Mouse (Mus musculus) fibroblast of lung, adult 2 months (primary cell): ENCODE measurements around the gene Pstpip1.
A peak's percentile ranks its signal among the peaks of the same experiment; 100 is the strongest.

ENCODE experiments used
- DNase-seq: peaks from one replicate; pipeline ENCODE4 v3.0.0-alpha.2; 2011; ENCODE audit warnings: low read depth

Gene Pstpip1

GRCm38 (mm10) chr9:56151745-56152481, 62.2 kb downstream of the Pstpip1 start:
- DNase-seq = peak; percentile 79

GRCm38 (mm10) chr9:56152482-56153007, 62.8 kb downstream of the Pstpip1 start:
- no peak for DNase-seq

- DNase-seq = no peak
Measured at GRCm38 (mm10) chr9:56154572-56154971, 64.8 kb downstream of the Pstpip1 start.

- DNase-seq = no peak
Measured at GRCm38 (mm10) chr9:56158077-56158476, 68.3 kb downstream of the Pstpip1 start.

GRCm38 (mm10) chr9:56159456-56159855, 69.7 kb downstream of the Pstpip1 start:
- no peak for DNase-seq

GRCm38 (mm10) chr9:56160341-56161141, 70.8 kb downstream of the Pstpip1 start:
- no peak for DNase-seq

- no peak for DNase-seq
Measured at GRCm38 (mm10) chr9:56165377-56165776, 75.6 kb downstream of the Pstpip1 start, which contains the start of gene Tspan3. TSS of gene Tspan3 (minus strand) at chr9:56165477.

GRCm38 (mm10) chr9:56166161-56166560, 76.4 kb downstream of the Pstpip1 start:
- no peak for DNase-seq

GRCm38 (mm10) chr9:56167690-56168089, 77.9 kb downstream of the Pstpip1 start:
- DNase-seq = no peak

- no peak for DNase-seq
Measured at GRCm38 (mm10) chr9:56175316-56175715, 85.6 kb downstream of the Pstpip1 start.

- no peak for DNase-seq
Measured at GRCm38 (mm10) chr9:56177354-56177753, 87.6 kb downstream of the Pstpip1 start.
